Mouse (Mus musculus): Measurements from ENCODE around the gene Cks1b.

Cks1b gene

DNA sequence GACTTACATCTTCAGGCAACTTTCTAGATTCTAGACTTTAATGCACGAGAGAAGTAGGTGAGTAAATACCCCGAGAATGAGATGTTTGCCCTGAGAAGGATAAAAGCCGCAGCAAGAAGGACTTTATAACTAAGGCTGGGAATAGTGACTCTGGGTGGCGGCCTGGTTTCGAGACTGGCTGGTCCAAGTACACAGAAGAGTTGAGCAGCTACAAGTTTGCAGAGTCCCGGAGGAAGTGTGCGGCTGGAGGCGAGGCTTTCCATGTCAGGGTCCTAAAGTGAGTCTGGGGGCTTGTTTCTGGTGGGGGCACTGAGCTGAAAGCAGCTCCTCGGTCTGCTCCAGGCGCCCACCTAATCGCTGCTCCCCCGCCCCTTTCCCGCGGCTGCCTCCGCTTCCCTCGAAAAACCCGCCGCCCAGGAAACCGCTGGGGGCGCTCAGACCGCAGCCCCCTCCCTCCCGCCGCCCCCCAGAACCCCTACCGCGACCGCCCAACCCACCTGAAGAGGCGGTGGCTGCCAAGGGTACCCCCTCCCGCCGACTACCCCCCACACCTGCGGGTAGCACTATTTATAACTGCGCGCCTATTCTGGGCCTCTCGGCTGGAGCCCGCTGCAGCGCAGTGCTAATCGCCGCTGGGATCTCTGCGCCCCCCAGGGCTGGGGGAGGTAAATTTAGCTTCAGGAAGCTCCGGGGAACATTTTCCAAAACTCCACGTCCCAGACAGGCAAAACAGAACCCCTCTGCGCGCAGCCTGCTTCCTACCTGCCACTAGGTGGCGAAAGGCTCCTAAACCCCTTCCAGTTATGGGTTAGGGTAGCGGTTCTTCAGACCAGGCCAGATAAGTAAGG lies 22.2 kb downstream of the Cks1b start:
- no peak for DNase-seq (ENCODE audit: low read depth)

DNA sequence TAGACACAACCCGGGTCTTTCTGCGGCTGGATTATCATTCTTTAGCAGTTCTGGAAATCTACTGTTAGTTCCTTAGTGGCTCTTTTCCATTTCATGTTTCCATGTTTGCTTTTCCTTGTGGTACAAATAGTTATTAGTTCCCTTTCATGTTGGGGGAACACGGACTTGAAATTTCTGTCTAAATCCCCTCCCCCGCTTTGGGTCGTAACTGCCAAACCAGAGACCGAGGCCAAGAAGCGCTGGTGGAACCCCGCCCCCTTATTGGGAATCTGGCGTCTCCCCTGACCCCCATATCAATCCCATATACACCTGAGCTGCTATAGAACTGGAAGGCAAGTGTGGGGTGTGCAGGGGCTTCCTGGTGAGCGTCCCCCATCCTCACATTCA lies 22.8 kb downstream of the Cks1b start:
- DNase-seq (ENCODE audit: low read depth): no peak

DNA sequence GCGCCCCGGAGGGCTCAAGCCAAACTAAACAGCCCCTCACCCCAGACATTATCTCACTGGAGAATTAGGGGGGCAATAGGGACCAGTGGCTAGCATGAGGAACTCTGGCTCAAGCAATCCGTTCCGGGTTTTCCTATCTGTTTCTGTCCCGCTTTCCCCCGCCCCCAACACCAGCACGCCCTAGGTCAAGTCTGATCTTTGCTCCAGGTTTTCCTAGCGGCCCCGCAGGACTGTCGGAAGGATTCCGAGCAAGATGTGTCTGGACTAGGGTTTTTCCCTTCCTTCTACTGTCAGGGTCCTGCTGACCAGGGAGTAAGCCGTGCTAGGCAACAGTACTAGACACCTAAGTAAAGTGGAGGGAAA lies 23.3 kb downstream of the Cks1b start:
- DNase-seq (ENCODE audit: low read depth): no peak

DNA sequence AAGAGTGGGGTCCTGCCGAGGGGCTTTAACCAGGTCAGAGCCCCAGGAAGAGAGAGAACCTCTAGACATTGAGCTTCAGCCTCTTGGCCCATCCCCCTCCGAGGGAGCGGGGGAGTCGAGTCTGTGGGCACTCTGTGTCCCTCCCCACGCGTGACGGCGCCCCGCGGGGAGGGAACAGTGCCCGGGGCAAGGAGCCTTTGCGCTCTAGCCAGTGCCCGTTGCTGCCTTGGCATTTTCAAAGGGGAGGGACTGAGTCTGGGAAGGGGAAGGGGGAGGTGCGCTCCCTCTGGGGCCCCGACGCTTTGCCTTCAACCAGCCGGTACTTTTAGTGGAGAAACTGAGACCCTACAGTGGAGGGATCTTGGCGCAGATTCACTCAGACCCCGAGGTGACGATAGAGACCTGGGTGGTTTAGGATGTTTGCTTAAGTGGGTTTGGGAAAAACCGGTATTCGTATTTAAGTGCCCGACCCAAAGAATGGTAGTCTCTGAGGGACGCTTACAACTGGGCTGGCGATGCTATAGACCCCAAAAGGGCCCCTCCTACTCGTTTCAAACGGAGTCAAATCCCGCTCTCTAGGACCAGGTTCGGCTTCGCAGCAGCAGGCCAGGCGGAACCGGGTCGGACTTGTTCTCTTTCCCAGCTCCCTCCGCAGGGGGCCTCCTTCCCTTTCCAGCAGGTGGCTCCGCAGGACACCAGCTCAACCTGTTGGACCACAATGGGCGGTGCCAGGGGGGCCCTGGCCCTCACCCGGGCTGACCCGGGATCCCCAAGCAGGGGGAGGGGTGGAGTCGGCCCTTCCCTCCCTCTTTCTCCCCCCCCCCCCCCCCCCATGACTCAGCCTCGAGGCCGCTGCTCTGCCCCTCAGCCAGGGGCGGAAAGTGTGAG lies 23.9 kb downstream of the Cks1b start, which contains the start of gene Zbtb7b:
Gene Zbtb7b (minus strand): TSS at position 771 of the 888 bp plus-strand sequence.
- no peak for DNase-seq (ENCODE audit: low read depth)

DNA sequence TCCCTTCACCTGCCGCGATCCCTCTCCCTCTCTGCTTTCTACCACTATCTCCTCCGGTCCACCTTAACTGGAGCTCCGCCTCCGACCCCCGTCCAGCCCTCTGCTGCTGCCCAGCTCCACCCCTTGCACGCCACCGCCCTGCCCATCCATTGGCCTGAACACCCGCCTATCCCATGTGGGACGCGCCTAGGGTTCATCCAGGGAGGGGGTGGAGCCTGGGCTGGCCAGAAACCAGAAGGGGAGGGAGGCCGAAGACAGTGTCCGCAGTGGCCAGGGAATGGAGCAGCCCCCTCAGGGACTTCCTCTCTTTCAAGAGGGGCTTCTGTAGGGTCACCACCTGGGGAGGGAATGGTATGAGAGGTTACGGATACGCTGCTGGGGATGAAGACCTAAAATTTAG lies 24.6 kb downstream of the Cks1b start:
- peak; percentile 92 for DNase-seq (ENCODE audit: low read depth)

DNA sequence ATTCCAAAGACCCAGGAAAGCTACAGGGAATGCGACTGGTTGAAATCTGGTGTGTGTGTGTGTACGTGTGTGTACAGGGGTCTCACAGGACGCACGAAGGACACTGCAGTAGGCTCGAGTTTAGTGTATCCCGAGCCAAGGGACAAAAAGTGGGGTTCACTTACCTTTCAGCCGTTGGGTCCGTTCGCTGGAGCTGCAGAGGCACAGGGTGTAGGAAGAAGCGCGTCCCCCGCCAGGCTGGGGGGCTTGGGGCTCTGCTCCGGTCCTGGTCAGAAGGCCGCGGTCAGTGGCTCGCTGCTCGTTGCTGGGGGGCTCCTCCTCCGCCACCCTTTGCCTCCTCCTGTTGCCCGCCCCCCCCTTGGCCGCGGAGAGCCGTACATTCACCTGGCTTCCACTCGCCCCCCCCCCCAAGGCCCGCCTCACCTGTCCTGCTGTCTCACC lies 25.3 kb downstream of the Cks1b start:
- DNase-seq (ENCODE audit: low read depth): no peak

DNA sequence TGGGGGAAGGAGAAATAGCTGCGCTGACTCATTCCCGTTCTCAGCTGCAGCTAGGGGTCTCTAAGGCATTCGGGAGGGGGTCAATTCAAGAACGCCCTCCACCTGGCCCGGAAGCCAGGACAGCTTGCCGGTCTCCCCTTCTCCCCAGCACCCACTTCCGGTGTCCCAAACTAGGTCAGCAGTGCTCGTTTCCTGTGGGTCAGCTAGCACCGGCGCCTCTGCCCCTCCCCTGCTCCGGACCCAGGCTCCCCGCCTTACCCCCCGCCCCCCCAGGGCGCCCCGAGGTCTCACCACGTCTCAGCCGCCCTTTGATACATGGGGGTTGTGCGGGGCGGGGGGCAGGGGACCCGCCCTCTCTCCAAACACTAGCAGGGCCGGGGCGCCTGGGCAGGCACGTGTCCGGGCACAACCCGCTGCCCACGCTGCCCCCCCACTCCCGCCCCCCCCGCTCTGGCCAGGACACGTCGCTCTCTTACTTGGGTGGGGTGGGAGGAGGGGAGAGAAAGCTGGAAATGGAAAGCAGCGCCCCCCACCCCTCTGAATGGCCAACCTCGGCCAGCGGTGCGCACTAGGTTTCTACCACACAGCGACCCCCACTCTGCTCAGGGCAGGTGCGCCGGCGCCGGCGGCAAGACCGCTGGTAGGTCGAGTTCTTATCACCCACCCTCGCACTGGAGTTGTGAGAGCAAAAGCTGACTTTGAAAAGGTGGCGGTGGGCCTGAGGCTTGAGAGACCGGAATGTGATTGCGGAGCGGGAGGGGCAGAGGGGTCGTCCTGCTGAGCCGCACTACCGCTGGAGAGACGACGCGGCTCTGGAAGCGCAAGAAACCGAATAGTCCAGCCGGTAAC lies 26.3 kb downstream of the Cks1b start:
- no peak for DNase-seq (ENCODE audit: low read depth)

DNA sequence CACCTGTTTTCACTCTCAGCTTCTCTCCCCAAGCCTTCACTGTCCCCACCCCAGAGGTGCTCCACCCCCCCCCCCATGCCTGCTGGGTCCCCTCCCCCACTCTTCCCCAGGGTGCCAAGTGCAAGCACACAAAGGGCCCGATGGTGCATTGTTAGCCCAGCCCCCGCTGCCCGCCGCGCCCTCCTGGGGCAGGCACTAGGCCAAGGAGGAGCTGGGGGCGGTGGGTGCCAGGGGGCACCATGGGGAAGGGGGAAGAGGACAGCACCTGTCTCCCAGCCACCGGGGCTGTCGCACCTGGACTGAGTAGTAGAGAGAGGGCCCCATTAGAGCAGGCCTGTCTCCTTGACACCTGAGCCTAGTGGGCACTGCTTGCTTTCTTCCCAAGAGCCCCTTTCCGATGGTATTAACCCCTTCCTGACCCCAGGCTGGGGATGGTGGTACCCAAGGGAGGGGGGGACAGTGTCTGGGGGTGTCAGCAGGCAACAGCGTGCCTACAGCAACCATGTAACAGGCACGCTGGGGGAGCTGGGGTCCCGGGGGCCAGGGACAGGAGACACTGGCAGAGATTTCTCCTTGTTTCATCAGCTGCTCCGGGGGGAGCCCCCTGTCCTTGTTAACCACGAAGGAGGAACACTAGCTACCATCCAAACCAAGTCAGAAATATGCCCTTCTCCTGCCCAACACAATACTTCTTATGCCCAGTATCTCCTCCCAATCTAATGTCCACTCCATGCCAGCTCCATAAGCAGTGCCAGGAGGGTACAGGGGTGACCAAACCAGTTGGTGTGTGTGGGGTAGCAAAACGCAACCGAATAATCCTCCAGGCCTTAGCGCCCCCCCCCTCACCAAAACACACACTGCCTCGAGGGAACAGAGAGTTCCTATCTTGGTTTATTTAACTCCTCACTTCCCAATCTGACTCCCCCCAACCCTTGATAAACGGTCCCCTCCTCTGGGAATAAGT lies 27.2 kb downstream of the Cks1b start:
- no peak for DNase-seq (ENCODE audit: low read depth)

DNA sequence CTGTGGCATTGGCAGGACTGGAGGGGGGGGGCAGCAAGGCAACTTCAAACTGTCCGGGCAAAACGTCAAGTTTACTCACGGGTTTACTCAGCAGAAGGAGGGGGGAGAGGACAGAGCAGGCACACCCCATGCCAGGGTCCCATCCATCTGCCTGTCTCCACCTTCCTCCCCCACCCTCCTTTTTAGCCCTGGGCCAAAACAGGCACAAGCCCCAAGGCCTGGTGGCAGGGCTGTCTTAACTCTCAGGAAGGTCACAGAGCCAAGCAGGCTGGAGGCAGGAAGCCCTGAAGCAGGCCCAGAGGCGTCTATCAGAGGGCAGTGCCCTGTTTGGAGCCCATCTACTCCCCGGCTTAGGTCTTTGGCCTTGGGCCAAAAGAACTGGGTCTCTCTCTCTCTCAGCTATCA lies 28.1 kb downstream of the Cks1b start:
- no peak for DNase-seq (ENCODE audit: low read depth)

DNA sequence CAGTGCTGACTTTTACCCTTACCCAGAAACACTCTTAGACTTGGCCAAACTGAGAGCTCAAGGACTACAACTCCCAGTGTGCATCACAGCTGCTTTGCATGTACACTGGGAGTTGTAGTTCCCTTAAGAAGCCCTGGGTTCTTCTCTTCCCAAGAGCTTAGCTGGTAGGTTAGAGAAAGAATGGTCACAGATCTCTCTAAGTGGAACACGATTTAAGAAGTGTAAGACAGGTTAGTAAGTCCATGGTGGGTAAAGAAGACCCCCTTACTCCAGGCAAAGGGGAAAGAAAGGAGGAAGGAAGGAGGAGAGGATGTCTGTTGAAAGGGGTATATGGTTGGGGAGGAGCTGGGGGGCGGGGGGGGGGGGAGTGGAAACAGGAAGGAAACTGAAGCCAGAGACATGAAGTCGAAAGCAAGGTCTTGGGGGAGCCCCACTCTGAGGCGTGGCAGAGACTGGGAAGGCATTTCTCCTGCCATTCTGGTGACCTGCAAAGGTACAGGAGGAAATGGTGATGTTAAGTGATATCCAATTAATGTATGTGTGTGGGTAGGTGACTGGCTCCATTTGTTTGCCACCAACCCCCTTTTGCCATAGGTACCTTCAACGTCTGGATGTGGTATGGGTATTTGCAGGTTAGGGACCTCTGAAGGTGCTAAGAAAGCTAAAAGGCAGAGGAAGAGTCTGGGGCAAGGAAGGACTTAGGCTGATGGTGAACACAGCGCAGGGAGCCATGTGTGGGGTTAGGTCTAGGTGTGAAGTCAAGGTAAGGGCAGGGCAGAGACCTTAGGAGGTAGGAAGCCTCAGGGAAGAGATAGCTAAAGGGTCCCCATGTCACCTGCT lies 29.1 kb downstream of the Cks1b start:
- DNase-seq (ENCODE audit: low read depth): no peak

DNA sequence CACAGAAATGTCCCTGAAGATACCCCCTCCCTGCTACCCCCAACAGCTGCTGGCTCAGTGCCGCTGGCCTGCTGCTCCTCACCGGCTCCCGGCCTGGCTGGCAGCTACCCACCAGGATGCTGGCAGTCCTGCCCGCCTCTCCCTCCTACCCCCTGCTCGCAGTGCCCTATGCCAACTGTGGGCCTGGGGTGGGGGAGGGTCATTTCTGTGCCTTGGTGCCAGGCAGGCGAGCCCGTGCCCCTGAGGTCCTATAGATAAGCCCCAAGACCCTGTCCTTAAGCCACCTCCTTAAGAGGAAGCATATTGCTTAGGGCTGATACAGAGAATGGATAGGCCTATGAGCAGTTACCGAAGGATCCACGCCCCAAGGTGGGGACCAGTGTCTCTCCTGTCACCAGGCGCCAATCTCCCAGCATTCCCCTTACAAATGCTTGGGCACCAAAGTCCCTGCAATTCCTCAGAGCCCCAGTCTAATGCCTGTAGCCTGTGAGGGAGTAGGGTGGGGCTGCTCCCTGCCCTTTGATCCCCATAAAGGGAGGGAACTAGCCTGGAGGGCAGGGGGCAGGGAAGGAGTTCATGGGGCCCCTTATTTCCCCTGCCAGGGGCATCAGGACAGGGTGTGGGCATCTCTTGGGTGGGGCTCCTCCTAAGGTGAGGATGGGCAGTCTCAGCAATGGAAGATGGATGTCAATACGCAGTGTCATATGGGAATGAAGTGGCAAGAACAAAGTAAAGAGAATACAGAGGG lies 29.9 kb downstream of the Cks1b start:
- DNase-seq (ENCODE audit: low read depth): no peak

DNA sequence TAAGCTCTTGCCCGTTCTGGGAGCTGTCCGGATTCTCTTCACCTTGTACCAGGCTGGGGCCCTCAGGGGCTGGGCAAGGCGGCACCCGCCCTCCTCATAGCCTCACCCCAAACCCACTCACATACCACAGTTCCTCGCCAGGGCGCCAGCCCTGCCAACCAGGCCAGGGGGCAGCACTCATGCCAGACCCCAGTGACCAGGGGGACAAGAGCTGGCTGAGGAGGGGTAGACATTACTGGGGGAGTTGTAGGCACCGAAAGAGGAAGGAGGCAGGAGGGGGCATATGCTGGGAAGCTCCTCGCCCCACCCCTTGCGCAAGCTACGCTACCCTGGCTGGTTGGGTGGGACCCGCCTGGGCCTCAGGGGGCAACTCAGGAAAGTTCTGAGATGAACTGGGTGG lies 30.6 kb downstream of the Cks1b start:
- no peak for DNase-seq (ENCODE audit: low read depth)

DNA sequence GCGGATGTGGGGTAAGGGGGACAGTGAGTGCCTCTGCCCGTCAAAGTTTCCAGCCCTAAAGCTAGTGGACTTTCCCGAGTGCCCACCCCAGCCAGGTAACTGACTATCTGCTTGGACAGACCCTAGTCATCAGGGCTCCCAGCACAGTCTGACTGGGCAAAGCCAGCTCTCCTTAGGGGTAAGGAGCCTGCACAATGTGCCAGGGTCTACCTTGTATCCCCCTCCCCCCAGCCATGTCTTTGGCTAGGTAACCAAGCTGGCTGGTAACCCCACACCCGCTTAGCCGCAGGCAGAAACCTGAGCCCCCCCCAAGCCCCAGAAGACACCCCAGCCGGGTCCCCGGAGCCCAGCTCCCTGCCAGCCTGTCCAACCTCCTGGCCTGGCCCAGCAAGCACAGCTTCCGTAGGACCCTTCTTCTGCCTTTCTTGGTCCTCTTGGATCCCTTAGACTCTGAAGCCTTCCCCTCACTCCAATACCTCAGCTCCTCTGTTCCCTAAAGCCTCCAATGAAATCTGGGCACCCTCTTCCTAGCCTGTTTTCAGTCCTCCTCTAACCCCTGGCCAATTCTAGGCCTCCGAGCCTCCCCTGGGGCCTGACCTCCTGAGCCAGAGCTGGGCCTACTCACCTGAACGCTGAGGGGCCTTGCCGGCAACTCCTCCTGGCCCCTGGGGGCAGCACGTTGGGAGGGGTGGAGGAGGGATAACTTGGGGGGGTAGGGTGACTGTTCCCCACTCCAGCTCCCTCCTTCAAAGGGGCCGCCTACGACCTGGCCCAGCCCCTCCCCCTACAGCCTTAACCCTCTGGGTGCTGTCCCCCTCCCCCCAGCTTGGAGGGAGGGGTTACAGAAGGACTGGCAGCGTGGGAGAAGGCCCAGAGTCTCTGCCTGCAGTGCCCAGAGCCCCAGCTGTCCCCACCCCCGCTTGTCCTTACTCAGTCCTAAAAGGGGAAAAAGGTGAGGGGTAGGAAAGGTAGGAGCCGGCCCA lies 31.5 kb downstream of the Cks1b start:
- DNase-seq (ENCODE audit: low read depth): no peak

DNA sequence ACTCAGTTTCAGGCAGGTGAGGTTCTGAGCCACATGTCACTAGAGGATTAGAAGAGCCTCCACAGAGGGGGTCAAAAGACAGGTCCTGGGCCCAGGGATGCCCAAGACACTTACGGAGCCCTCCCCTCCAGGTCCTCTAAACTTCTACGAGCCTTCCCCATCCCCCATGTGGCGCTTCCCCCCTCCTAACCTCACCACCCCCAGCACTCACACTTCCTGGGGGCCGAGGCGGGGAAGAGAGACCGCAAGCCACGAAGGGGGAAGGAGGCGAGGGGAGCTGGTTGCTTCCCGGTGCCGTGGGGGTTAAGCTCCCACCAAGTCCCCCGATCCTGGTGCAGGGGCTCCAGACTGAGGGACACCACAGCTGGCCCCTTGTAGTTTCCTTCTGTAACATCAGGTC lies 32.7 kb downstream of the Cks1b start:
- no peak for DNase-seq (ENCODE audit: low read depth)

DNA sequence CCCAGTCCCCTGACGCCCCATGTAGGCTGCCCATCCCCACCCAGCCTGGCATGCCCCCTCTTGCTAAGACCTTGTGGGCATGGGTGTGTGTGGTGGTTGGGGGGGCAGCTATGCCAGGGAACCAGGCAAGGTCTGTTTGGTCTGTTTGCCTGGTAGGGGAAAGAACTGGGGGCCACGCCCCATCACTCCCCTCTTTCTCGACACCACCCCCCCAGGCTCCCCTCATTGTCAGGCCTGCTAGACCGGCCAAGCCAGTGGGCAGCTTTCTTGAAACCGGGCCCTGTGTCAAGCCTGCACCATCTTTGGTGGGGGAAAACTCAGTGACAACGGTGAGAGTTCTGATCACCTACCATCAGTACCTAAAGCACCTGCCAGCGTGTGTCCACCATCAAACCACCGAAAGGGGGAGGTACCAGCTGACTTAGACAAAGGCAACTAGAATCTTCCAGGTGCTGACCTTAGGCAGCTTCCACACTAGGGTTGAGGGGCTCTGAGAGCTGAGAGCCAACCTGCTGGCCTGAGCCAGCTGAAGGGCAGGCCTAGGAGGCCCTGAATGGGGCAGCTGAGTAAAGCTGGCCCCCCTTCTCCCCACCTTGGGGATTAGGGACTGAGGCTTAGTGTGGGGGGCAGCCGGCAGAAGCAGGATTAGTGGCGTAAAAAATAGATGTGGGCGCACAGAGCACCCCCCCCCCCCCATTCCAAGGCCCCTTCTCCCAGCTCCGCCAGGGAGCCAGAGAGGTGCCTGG lies 33.7 kb downstream of the Cks1b start:
- DNase-seq (ENCODE audit: low read depth): no peak

DNA sequence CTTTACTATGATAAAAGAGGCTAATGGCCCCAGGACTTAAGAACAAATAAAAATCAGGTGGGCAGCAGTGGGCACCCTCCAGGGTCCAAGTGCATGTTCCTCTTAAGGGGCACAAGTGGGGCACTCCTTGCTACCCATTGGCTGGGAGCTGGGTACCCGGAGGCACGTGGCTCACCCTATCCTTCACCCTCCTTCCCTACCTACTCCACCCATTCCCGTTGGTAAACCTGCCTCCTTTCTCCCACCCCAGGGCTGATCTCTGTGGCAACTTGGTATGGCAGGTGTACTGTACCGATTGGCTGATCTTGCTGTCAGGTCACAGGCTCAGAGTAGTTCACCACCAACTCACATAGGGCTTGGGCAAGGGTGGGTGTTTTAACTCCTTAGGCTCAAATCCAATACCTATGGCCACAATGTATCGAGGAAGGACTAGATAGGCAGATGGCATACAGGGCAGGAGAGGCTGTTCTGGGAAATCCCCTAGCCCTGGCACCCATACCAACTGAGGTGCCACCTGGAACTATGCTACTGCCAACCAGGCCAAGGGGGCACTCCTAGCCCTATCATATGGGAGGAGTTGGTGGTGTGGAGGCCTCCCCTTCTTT lies 34.4 kb downstream of the Cks1b start:
- no peak for DNase-seq (ENCODE audit: low read depth)

DNA sequence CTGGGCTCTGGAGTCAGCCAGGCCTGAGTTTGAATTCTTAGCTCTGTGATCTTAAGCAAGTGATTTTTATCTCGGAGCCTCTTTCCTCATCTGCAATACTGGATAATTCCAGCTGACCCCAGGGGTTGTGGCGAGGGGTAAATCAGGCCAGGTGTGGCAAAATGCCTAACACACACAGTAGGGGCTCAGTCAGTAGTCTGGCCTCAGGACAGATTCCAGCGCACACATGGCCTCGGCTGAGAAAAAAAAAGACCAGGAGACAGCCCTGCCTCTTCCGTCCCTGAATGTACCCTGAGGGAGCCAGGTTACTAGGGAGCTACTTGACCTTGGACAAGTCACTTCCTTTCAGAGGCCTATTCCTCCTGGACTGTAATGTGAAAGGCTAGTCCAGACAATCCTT lies 35.2 kb downstream of the Cks1b start:
- no peak for DNase-seq (ENCODE audit: low read depth)

Measured in c-Kit-positive CD71-negative TER-119-negative erythroid progenitor cells, embryonic 14.5 days (primary cell).